9 mouse cellular contexts compared by ENCODE assay signal in genomic region chr10:116653511-116653945, GRCm38 (mm10).
DNase-seq lines count a peak whose midpoint lies in the region; ATAC-seq and TF ChIP-seq lines count a peak whose summit lies in the region.
"Had no signal": no experiment of that assay in that cellular context is flagged by ENCODE, and none has a peak within 500 bp of the region (broad histone marks: within the 10 kb centered on the region; RNA-seq: fewer than 3 reads in every experiment).

No protein-coding gene starts in this region.

- TF ChIP-seq CTCF in forebrain, postnatal 0 days (IDR thresholded peaks at IDR 0.05; ENCODE audit: low read depth), result peak; percentile 49
- no peak for TF ChIP-seq CTCF in lung, adult 2 months (IDR thresholded peaks at IDR 0.05; ENCODE audit: insufficient read depth, low read length)

- DNase-seq in A20 (ENCODE audit: low read depth, low spot score), result peak; percentile 35
- DNase-seq in NIH3T3 (ENCODE audit: low read depth), result peak; percentile 36
- DNase-seq in forebrain, postnatal 0 days, result peak; percentile 84
- DNase-seq in left cerebral cortex, adult 8-10 months (ENCODE audit: low spot score in 2 of 2), result peak; percentile 18 to 83
- DNase-seq in kidney, adult 11 months, result no peak
- no peak for DNase-seq in lung, adult 2 months
- DNase-seq in embryo, embryonic 9.5 days (ENCODE audit: extremely low spot score), result no peak
- DNase-seq: liver, embryonic 13.5 days had no signal

- H3K4me2 ChIP-seq in forebrain, postnatal 0 days (ENCODE audit: low read depth), result peak overlapping the region; percentile 27
- H3K4me2 ChIP-seq in heart, embryonic 12.5 days, result no peak overlapping the region
- H3K4me2 ChIP-seq: liver, embryonic 13.5 days had no signal

- H3K27me3 ChIP-seq in forebrain, postnatal 0 days (ENCODE audit: insufficient read depth, low read length), result no peaks in the 10 kb centered on the region
- no peaks in the 10 kb centered on the region for H3K27me3 ChIP-seq in heart, embryonic 12.5 days (replicated peaks)
- H3K27me3 ChIP-seq: liver, embryonic 13.5 days had no signal

- no peak for TF ChIP-seq POLR2A in lung, adult 2 months (IDR thresholded peaks at IDR 0.05; ENCODE audit: borderline replicate concordance, extremely low read depth, low read depth, low read length)

- H3K9ac ChIP-seq in forebrain, postnatal 0 days, result peak overlapping the region; percentile 22; the same call in 1 of the 2 replicates
- no peak overlapping the region for H3K9ac ChIP-seq in heart, embryonic 12.5 days
- H3K9ac ChIP-seq: liver, embryonic 13.5 days had no signal

- no peaks in the 10 kb centered on the region for H3K36me3 ChIP-seq in forebrain, postnatal 0 days (ENCODE audit: insufficient read depth)
- no peaks in the 10 kb centered on the region for H3K36me3 ChIP-seq in heart, embryonic 12.5 days
- H3K36me3 ChIP-seq: liver, embryonic 13.5 days had no signal

- H3K4me1 ChIP-seq in forebrain, postnatal 0 days (ENCODE audit: insufficient read depth), result no peaks in the 10 kb centered on the region
- no peaks in the 10 kb centered on the region for H3K4me1 ChIP-seq in lung, adult 2 months (ENCODE audit: control insufficient read depth, insufficient read depth, low read length)
- H3K4me1 ChIP-seq in heart, embryonic 12.5 days (replicated peaks), result no peaks in the 10 kb centered on the region
- H3K4me1 ChIP-seq: liver, embryonic 13.5 days had no signal

- no peaks in the 10 kb centered on the region for H3K9me3 ChIP-seq in forebrain, postnatal 0 days (ENCODE audit: low read length)
- H3K9me3 ChIP-seq in heart, embryonic 12.5 days (replicated peaks), result peaks cover 1% of the 10 kb centered on the region
- H3K9me3 ChIP-seq: liver, embryonic 13.5 days had no signal

- peak overlapping the region; percentile 71 for H3K27ac ChIP-seq in forebrain, postnatal 0 days (ENCODE audit: low read depth, low read length)
- no peak overlapping the region for H3K27ac ChIP-seq in heart, embryonic 12.5 days (ENCODE audit: poor library complexity, severe bottlenecking)
- H3K27ac ChIP-seq: liver, embryonic 13.5 days had no signal

- ATAC-seq in forebrain, postnatal 0 days, result peak; percentile 67
- no peak for ATAC-seq in heart, embryonic 12.5 days (ENCODE audit: insufficient number of reproducible peaks, low FRiP score)

- peak overlapping the region; percentile 23 for H3K4me3 ChIP-seq in forebrain, postnatal 0 days (ENCODE audit: low read depth, low read length)
- H3K4me3 ChIP-seq in lung, adult 2 months (replicated peaks; ENCODE audit: extremely low read depth, low read depth, low read length), result no peak overlapping the region
- no peak overlapping the region for H3K4me3 ChIP-seq in heart, embryonic 12.5 days
- H3K4me3 ChIP-seq: liver, embryonic 13.5 days had no signal

- 49% methylated on average over 12 of the region's 12 CpGs for WGBS in forebrain, postnatal 0 days
- 82% methylated on average over 12 of the region's 12 CpGs for WGBS in lung, adult 2 months
- 86% methylated on average over 12 of the region's 12 CpGs for WGBS in heart, embryonic 12.5 days

Comparison
In these comparisons a context has a peak if more than half of its experiments do, and no peak if none do; other contexts are left out.
1. DNase-seq: peak in A20 (single experiment), NIH3T3 (single experiment), forebrain, postnatal 0 days (single experiment) and left cerebral cortex, adult 8-10 months (2 of 2); none in kidney, adult 11 months (single experiment), lung, adult 2 months (single experiment) and embryo, embryonic 9.5 days (single experiment).